ENCODE assay signal across 28 mouse cellular contexts in genomic region chr13:119637837-119638236, GRCm38 (mm10). TPM values are rescaled to one million over a fixed set of nuclear protein-coding genes. Genes with fewer than 3 reads are reported as not detected.
DNase-seq lines count a peak whose midpoint lies in the region; ATAC-seq and TF ChIP-seq lines count a peak whose summit lies in the region.
"Had no signal": no experiment of that assay in that cellular context is flagged by ENCODE, and none has a peak within 500 bp of the region (broad histone marks: within the 10 kb centered on the region; RNA-seq: fewer than 3 reads in every experiment).

No protein-coding gene starts in this region.

- no peaks in the 10 kb centered on the region for H3K4me1 ChIP-seq in kidney, embryonic 15.5 days
- H3K4me1 ChIP-seq in kidney, postnatal 0 days (replicated peaks; ENCODE audit: insufficient read depth, low read length), result no peaks in the 10 kb centered on the region
- H3K4me1 ChIP-seq: heart, embryonic 12.5 days; heart, embryonic 15.5 days had no signal

- 0 out of 2 replicates have a peak, but pooled peaks have one; percentile 43 for ATAC-seq in kidney, embryonic 15.5 days (replicated peaks; ENCODE audit: low FRiP score)
- 0 out of 2 replicates have a peak, but pooled peaks have one; percentile 57 for ATAC-seq in kidney, postnatal 0 days (replicated peaks; ENCODE audit: low FRiP score, low read depth)
- no peak for ATAC-seq in erythroblast, adult 5-6 weeks (replicated peaks; ENCODE audit: low FRiP score, poor library complexity, severe bottlenecking)
- ATAC-seq: forebrain, embryonic 14.5 days; forebrain, postnatal 0 days; hindbrain, postnatal 0 days; Patski had no signal

- no peaks in the 10 kb centered on the region for H3K9me3 ChIP-seq in kidney, embryonic 15.5 days (replicated peaks)
- H3K9me3 ChIP-seq in kidney, postnatal 0 days (replicated peaks; ENCODE audit: low read length), result no peaks in the 10 kb centered on the region
- H3K9me3 ChIP-seq: G1E; heart, embryonic 12.5 days; heart, embryonic 15.5 days had no signal

- 76% methylated on average over 4 of the region's 4 CpGs for WGBS in kidney, embryonic 15.5 days
- 77% methylated on average over 4 of the region's 4 CpGs for WGBS in kidney, postnatal 0 days

- peak; percentile 18 for DNase-seq in kidney, adult 11 months
- DNase-seq in kidney, adult 18-20 months, result no peak
- DNase-seq in kidney, postnatal 4 days, result no peak
- DNase-seq in kidney, postnatal 0 days (ENCODE audit: low spot score), result no peak
- DNase-seq: adrenal gland, postnatal 10 days; adrenal gland, postnatal 36 days; B cell, adult 2 months; cerebellum, adult 18-20 months; cerebellum, adult 9-10 months; cerebellum, postnatal 14 days; forebrain, postnatal 0 days; gastrocnemius, adult 2 months; gastrocnemius, postnatal 14 days; heart, adult 18-20 months; heart, postnatal 10 days; heart, postnatal 4 days had no signal

- no peak overlapping the region for H3K4me2 ChIP-seq in kidney, embryonic 15.5 days
- no peak overlapping the region for H3K4me2 ChIP-seq in kidney, postnatal 0 days (ENCODE audit: low read length)
- H3K4me2 ChIP-seq: heart, embryonic 12.5 days; heart, embryonic 15.5 days; hindbrain, embryonic 14.5 days had no signal

- peaks cover 3% of the 10 kb centered on the region; the same call in 1 of the 2 replicates for H3K27me3 ChIP-seq in kidney, embryonic 15.5 days
- H3K27me3 ChIP-seq in kidney, postnatal 0 days (ENCODE audit: insufficient read depth, low read length), result no peaks in the 10 kb centered on the region
- H3K27me3 ChIP-seq: heart, embryonic 15.5 days; Patski had no signal

- TF ChIP-seq CTCF in kidney, postnatal 0 days (IDR thresholded peaks at IDR 0.05; ENCODE audit: low read depth), result no peak

- H3K4me3 ChIP-seq in kidney, embryonic 15.5 days (replicated peaks), result no peak overlapping the region
- H3K4me3 ChIP-seq in kidney, postnatal 0 days (replicated peaks; ENCODE audit: low read depth, low read length), result no peak overlapping the region
- H3K4me3 ChIP-seq: gastrocnemius, adult 2 months; heart, embryonic 12.5 days; heart, embryonic 15.5 days had no signal

- H3K9ac ChIP-seq in kidney, embryonic 15.5 days, result no peak overlapping the region
- no peak overlapping the region for H3K9ac ChIP-seq in kidney, postnatal 0 days (ENCODE audit: low read depth, low read length)
- H3K9ac ChIP-seq: forebrain, postnatal 0 days; heart, embryonic 12.5 days; heart, embryonic 15.5 days; hindbrain, embryonic 14.5 days had no signal

- H3K36me3 ChIP-seq in kidney, embryonic 15.5 days, result no peaks in the 10 kb centered on the region
- no peaks in the 10 kb centered on the region for H3K36me3 ChIP-seq in kidney, postnatal 0 days (ENCODE audit: insufficient read depth, low read length)
- H3K36me3 ChIP-seq: G1E; heart, embryonic 12.5 days; heart, embryonic 15.5 days had no signal

- H3K27ac ChIP-seq in kidney, embryonic 15.5 days, result peak overlapping the region; percentile 41; the same call in 1 of the 2 replicates
- peak overlapping the region; percentile 60 for H3K27ac ChIP-seq in kidney, postnatal 0 days
- H3K27ac ChIP-seq: gastrocnemius, adult 2 months; heart, embryonic 15.5 days; hindbrain, embryonic 14.5 days; hindbrain, postnatal 0 days had no signal

RNA-seq across cellular contexts. Expression of gene Ccl28, which starts 14.2 kb away (rescaled TPM):
- polyA plus RNA-seq in kidney, embryonic 15.5 days (2015; fragmentation: Nextera tagmentation; extraction: Ambion mirVana), result 0.05 and 0.13 TPM in 2 replicates
- polyA plus RNA-seq in kidney, postnatal 0 days (2015; fragmentation: Nextera tagmentation; extraction: Ambion mirVana), result 0.08 and 0.13 TPM in 2 replicates
- not detected in 2 replicates for total RNA-seq in erythroblast, adult 5-6 weeks (2015; ENCODE audit: low replicate concordance)
- not detected in 2 replicates for total RNA-seq in erythroblast, adult 5-6 weeks (2017; ENCODE audit: low replicate concordance)
- polyA plus RNA-seq: embryonic facial prominence, embryonic 11.5 days; embryonic facial prominence, embryonic 14.5 days; G1E; heart, embryonic 12.5 days; heart, embryonic 15.5 days; hindbrain, embryonic 11.5 days had no signal

RNA-seq across cellular contexts. Expression of gene Hmgcs1, which starts 52.3 kb away (rescaled TPM):
- 179 and 188 TPM in 2 replicates for polyA plus RNA-seq in kidney, embryonic 15.5 days (2015; fragmentation: Nextera tagmentation; extraction: Ambion mirVana)
- polyA plus RNA-seq in kidney, postnatal 0 days (2015; fragmentation: Nextera tagmentation; extraction: Ambion mirVana), result 153 and 180 TPM in 2 replicates
- 6.5 and 11.5 TPM in 2 replicates for total RNA-seq in erythroblast, adult 5-6 weeks (2015; ENCODE audit: low replicate concordance)
- 5.1 and 7.1 TPM in 2 replicates for total RNA-seq in erythroblast, adult 5-6 weeks (2017; ENCODE audit: low replicate concordance)
